Mouse (Mus musculus): Measurements from ENCODE around the gene Srgap1. TPM values are rescaled to one million over a fixed set of nuclear protein-coding genes. Genes with fewer than 3 reads are reported as not detected.
A peak's percentile ranks its signal among the peaks of the same experiment; 100 is the strongest.

The Srgap1 gene
- polyA plus RNA-seq, 1 experiment from 2014 or later = 3.7 TPM

DNA sequence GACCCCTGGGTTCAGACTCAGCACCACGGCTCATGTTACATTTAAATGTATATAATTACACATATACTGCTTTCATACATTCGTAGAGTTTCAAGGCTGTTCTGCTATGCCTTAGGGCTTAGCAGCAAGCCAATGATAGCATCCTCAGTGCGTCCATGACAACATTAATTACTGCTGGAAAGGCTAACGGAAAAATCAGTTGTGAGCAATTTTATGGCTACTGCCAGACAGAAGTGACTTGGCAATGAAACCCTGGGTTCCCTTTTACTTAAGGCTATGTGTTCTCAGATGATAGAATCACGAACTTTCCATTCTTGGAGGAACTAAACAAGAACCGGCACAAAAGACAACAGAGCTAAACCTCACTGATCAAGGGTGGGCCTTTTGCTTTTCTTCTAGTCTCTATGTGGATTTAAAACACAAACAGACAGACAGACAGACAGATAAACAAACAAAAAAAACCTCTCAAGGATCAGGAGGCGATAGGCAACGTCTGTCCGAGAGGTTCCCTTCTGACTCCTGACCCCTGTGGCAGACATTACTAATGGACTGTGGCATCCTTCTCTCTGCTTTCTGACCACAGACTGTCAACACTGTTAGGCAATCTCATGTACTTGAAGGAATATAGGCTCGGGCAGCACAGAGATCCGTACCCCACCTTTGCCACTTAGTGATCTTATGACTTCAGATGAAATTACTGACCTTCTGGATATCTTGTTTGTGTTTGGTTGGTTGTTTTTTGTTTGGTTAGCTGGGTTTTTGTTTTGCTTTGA, 85.8 kb downstream of the Srgap1 start:
- WGBS = 54% methylated on average over 11 of the region's 11 CpGs
- no peak overlapping the region for H3K9ac ChIP-seq (ENCODE audit: low read depth, low read length)
- H3K27ac ChIP-seq (ENCODE audit: low read length) = no peak overlapping the region
- H3K36me3 ChIP-seq (ENCODE audit: control insufficient read depth, insufficient read depth, low read length) = no peaks in the 10 kb centered on the region
- H3K4me3 ChIP-seq (ENCODE audit: low read length) = no peak overlapping the region
- ATAC-seq = no peak
- H3K27me3 ChIP-seq (replicated peaks; ENCODE audit: control insufficient read depth, insufficient read depth, low read length) = no peaks in the 10 kb centered on the region
- no peaks in the 10 kb centered on the region for H3K4me1 ChIP-seq (ENCODE audit: control insufficient read depth, insufficient read depth, low read length)
- no peak overlapping the region for H3K4me2 ChIP-seq (ENCODE audit: low read depth, low read length)
- H3K9me3 ChIP-seq (ENCODE audit: control insufficient read depth, low read length) = no peaks in the 10 kb centered on the region

DNA sequence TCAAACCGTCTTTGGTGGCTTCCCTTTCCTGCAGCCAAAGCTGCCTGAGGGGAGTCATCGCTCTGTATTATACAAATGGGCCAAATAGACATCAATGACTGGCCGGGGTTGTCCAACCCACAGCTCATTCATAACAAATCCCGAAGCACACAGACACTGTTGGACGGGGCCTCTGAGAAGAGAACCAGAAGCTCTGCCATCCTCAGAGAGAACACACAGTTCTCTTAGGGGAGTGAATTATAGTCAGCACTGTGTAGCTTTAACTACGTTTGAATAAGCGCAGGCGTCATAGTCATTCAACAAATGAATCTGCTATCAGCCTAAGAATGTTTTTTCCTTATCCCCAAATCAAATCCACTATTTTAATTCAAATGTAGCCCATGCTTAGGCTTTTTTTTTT, 88.4 kb downstream of the Srgap1 start:
- H3K36me3 ChIP-seq (ENCODE audit: control insufficient read depth, insufficient read depth, low read length) = no peaks in the 10 kb centered on the region
- H3K4me1 ChIP-seq (ENCODE audit: control insufficient read depth, insufficient read depth, low read length) = no peaks in the 10 kb centered on the region
- no peak overlapping the region for H3K4me3 ChIP-seq (ENCODE audit: low read length)
- no peak overlapping the region for H3K9ac ChIP-seq (ENCODE audit: low read depth, low read length)
- H3K27me3 ChIP-seq (replicated peaks; ENCODE audit: control insufficient read depth, insufficient read depth, low read length) = no peaks in the 10 kb centered on the region
- no peaks in the 10 kb centered on the region for H3K9me3 ChIP-seq (ENCODE audit: control insufficient read depth, low read length)
- H3K27ac ChIP-seq (ENCODE audit: low read length) = no peak overlapping the region
- no peak; the same call in 1 of the 2 replicates for ATAC-seq
- 48% methylated on average over 8 of the region's 8 CpGs for WGBS
- no peak overlapping the region for H3K4me2 ChIP-seq (ENCODE audit: low read depth, low read length)

DNA sequence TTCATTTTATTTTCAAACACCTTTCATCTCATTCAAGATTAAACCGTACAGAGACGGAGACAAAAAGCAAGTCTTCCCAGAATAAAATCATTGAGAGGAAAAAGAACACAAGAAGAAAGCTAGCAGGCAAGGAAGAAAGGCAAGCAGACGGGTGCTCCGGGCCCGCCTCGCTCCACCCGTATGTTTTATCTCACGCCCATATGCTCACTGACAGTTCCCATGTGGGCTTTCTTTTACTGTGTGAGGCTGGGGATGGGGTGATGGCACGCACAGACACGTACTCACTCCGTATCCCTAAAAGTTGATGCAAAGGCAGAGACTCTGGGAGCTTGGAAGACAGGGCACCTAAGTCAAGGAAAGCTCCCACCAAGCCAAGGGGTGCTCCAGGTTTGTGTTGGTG, 90.6 kb downstream of the Srgap1 start:
- no peak overlapping the region for H3K9ac ChIP-seq (ENCODE audit: low read depth, low read length)
- H3K27ac ChIP-seq (ENCODE audit: low read length) = no peak overlapping the region
- 55% methylated on average over 11 of the region's 11 CpGs for WGBS
- H3K4me1 ChIP-seq (ENCODE audit: control insufficient read depth, insufficient read depth, low read length) = no peaks in the 10 kb centered on the region
- no peaks in the 10 kb centered on the region for H3K27me3 ChIP-seq (replicated peaks; ENCODE audit: control insufficient read depth, insufficient read depth, low read length)
- no peaks in the 10 kb centered on the region for H3K36me3 ChIP-seq (ENCODE audit: control insufficient read depth, insufficient read depth, low read length)
- no peak overlapping the region for H3K4me3 ChIP-seq (ENCODE audit: low read length)
- ATAC-seq = no peak
- no peaks in the 10 kb centered on the region for H3K9me3 ChIP-seq (ENCODE audit: control insufficient read depth, low read length)
- H3K4me2 ChIP-seq (ENCODE audit: low read depth, low read length) = no peak overlapping the region

DNA sequence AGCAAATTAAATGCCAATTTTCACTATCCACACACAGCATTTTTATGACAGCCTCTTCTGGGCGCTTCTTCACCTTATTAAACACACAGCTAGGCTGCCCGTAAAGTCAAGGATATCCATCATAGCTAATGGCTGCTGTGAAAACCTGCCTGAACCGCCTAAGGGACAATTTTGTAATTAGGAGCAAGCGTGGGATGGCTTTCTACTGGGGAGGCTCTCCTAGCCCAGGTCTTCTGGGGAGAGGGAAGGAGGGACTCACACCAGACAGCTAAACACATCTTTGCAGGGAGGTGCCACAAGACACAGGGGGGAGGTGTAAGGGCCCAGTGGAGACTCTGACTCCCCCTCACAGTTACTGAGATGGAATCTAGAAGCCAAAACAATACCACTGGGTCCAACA, 91.4 kb downstream of the Srgap1 start:
- 74% methylated on average over 4 of the region's 4 CpGs for WGBS
- Histone ChIP-seq H3K27me3 (replicated peaks; ENCODE audit: control insufficient read depth, insufficient read depth, low read length) (no peaks in the 10 kb centered on the region), H3K4me3 (ENCODE audit: low read length) (no peak overlapping the region), H3K9me3 (ENCODE audit: control insufficient read depth, low read length) (no peaks in the 10 kb centered on the region), H3K36me3 (ENCODE audit: control insufficient read depth, insufficient read depth, low read length) (no peaks in the 10 kb centered on the region), H3K27ac (ENCODE audit: low read length) (no peak overlapping the region), H3K9ac (ENCODE audit: low read depth, low read length) (no peak overlapping the region), H3K4me1 (ENCODE audit: control insufficient read depth, insufficient read depth, low read length) (no peaks in the 10 kb centered on the region), H3K4me2 (ENCODE audit: low read depth, low read length) (no peak overlapping the region)
- ATAC-seq = no peak

DNA sequence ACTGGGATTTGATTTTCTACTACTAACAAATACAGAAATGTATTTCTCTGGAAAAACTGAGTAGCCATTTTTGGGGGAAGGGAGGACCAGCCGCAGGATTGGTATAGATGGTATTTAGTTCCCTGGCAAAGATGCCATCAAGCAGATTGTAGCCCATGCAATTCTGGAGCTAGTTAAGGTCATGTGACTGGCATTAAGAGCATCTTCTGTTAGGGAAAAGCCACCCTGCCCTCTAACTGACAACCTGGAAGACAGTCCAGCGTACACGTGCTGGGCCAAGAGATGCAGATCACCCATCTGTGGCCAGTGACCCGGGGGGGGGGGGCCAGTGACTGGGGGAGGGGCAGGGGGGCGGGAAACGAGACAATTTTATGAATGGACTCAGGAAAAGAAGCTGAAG, 92.2 kb downstream of the Srgap1 start:
- ATAC-seq = no peak
- 76% methylated on average over 6 of the region's 6 CpGs for WGBS

DNA sequence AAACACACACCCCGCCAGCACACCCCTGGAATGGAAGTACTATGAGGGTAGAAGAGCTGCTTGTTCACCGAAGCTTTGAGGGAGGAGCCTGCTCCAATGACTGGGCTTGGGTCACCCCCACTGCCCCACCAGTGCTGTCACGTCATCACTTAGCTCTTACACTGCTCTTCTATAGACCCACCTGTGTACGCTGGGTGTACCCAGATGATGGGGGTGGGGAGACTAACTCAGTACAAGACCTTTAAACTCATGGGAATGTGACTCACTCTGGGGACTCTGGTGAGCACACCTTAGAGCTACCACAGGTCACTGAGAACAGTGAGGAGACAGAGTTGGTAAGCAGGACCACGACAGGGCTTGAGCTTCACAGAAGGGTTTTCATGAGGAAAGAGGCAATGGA, 94.1 kb downstream of the Srgap1 start:
- Histone ChIP-seq H3K4me3 (ENCODE audit: low read length) (no peak overlapping the region), H3K27me3 (replicated peaks; ENCODE audit: control insufficient read depth, insufficient read depth, low read length) (no peaks in the 10 kb centered on the region), H3K4me1 (ENCODE audit: control insufficient read depth, insufficient read depth, low read length) (no peaks in the 10 kb centered on the region), H3K4me2 (ENCODE audit: low read depth, low read length) (no peak overlapping the region), H3K9me3 (ENCODE audit: control insufficient read depth, low read length) (no peaks in the 10 kb centered on the region), H3K27ac (ENCODE audit: low read length) (no peak overlapping the region), H3K36me3 (ENCODE audit: control insufficient read depth, insufficient read depth, low read length) (no peaks in the 10 kb centered on the region), H3K9ac (ENCODE audit: low read depth, low read length) (no peak overlapping the region)
- 88% methylated on average over 5 of the region's 5 CpGs for WGBS
- ATAC-seq = no peak

More for the DNA sequence above, 92.2 kb downstream of the Srgap1 start:
- Histone ChIP-seq H3K4me2 (ENCODE audit: low read depth, low read length) (no peak overlapping the region), H3K4me1 (ENCODE audit: control insufficient read depth, insufficient read depth, low read length) (no peaks in the 10 kb centered on the region), H3K4me3 (ENCODE audit: low read length) (no peak overlapping the region), H3K9ac (ENCODE audit: low read depth, low read length) (no peak overlapping the region), H3K9me3 (ENCODE audit: control insufficient read depth, low read length) (no peaks in the 10 kb centered on the region), H3K36me3 (ENCODE audit: control insufficient read depth, insufficient read depth, low read length) (no peaks in the 10 kb centered on the region), H3K27me3 (replicated peaks; ENCODE audit: control insufficient read depth, insufficient read depth, low read length) (no peaks in the 10 kb centered on the region), H3K27ac (ENCODE audit: low read length) (no peak overlapping the region)

DNA sequence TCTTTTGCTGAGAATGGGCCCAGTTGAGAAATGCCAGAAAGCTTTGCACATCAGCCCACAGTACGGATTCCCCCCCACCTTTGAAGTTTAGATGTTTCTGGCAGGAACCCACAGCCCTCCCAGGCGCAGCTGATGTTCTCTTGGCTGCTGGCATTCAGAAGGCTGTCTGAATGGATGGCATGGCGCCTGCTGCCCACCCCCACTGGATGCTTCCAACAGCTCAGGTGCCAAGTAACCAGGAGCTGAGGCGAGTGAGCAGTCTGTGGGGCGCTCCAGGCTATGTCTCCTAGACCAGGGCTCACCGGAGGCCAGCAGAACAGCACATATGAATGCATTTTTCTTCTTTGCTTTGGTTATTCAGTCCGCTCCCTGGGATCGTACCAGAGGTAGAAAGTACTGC, 100.9 kb downstream of the Srgap1 start:
- Histone ChIP-seq H3K4me2 (ENCODE audit: low read depth, low read length) (no peak overlapping the region), H3K27me3 (replicated peaks; ENCODE audit: control insufficient read depth, insufficient read depth, low read length) (no peaks in the 10 kb centered on the region), H3K36me3 (ENCODE audit: control insufficient read depth, insufficient read depth, low read length) (0 out of 2 replicates have a peak, but pooled peaks cover 3% of the 10 kb centered on the region), H3K4me1 (ENCODE audit: control insufficient read depth, insufficient read depth, low read length) (no peaks in the 10 kb centered on the region), H3K9ac (ENCODE audit: low read depth, low read length) (no peak overlapping the region), H3K27ac (ENCODE audit: low read length) (no peak overlapping the region), H3K9me3 (ENCODE audit: control insufficient read depth, low read length) (no peaks in the 10 kb centered on the region), H3K4me3 (ENCODE audit: low read length) (no peak overlapping the region)
- WGBS = 86% methylated on average over 8 of the region's 8 CpGs
- ATAC-seq = 0 out of 2 replicates have a peak, but pooled peaks have one; percentile 21

DNA sequence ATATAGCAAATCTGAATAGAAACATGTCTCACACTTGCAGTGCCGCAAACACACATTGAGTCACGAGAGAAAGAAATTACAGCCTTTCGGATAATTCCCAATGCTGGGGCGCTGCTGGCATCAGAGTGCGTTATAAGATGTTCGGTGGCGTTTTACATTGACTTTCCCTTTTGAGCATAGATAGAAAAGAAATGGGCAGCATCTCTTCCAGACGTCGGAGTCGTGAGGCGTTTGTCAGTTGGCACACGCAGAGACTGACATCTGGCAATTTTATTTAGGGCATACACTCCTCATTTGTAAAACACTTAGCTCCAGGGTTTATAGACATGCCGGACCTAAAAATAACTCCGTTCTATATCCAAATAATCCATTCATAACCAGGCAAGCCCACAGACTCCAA, 115.2 kb downstream of the Srgap1 start:
- no peak for ATAC-seq
- H3K9ac ChIP-seq (ENCODE audit: low read depth, low read length) = no peak overlapping the region
- no peaks in the 10 kb centered on the region for H3K36me3 ChIP-seq (ENCODE audit: control insufficient read depth, insufficient read depth, low read length)
- 0 out of 2 replicates have a peak, but pooled peaks cover 3% of the 10 kb centered on the region for H3K4me1 ChIP-seq (ENCODE audit: control insufficient read depth, insufficient read depth, low read length)
- no peaks in the 10 kb centered on the region for H3K9me3 ChIP-seq (ENCODE audit: control insufficient read depth, low read length)
- WGBS = 77% methylated on average over 14 of the region's 14 CpGs
- no peak overlapping the region for H3K4me2 ChIP-seq (ENCODE audit: low read depth, low read length)
- H3K4me3 ChIP-seq (ENCODE audit: low read length) = no peak overlapping the region
- no peaks in the 10 kb centered on the region for H3K27me3 ChIP-seq (replicated peaks; ENCODE audit: control insufficient read depth, insufficient read depth, low read length)
- no peak overlapping the region for H3K27ac ChIP-seq (ENCODE audit: low read length)

DNA sequence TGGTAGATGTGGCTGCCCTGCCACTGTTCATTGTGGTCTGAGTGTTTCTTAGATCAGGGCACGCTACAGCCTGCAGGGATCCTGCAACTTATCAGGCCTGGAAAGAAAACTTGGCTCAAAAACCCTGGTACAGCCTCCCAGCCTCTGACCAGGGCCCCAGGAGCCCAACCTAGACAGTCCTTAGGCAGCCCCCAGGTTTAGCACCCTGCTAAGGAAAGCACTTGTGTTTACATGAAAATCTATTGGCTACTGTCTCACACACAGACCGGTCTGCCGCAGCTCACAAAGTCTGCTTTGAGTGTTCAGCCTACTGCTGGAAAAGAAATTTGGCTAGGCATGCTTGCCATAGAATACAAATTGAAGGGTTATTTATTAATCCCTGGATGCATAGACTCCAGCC, 121.0 kb downstream of the Srgap1 start:
- H3K9ac ChIP-seq (ENCODE audit: low read depth, low read length) = no peak overlapping the region
- WGBS = 56% methylated on average over 3 of the region's 3 CpGs
- H3K27ac ChIP-seq (ENCODE audit: low read length) = no peak overlapping the region
- ATAC-seq = no peak
- H3K4me3 ChIP-seq (ENCODE audit: low read length) = no peak overlapping the region
- no peaks in the 10 kb centered on the region for H3K36me3 ChIP-seq (ENCODE audit: control insufficient read depth, insufficient read depth, low read length)
- no peaks in the 10 kb centered on the region for H3K9me3 ChIP-seq (ENCODE audit: control insufficient read depth, low read length)
- no peaks in the 10 kb centered on the region for H3K27me3 ChIP-seq (replicated peaks; ENCODE audit: control insufficient read depth, insufficient read depth, low read length)
- no peak overlapping the region for H3K4me2 ChIP-seq (ENCODE audit: low read depth, low read length)
- H3K4me1 ChIP-seq (ENCODE audit: control insufficient read depth, insufficient read depth, low read length) = 0 out of 2 replicates have a peak, but pooled peaks cover 2% of the 10 kb centered on the region

DNA sequence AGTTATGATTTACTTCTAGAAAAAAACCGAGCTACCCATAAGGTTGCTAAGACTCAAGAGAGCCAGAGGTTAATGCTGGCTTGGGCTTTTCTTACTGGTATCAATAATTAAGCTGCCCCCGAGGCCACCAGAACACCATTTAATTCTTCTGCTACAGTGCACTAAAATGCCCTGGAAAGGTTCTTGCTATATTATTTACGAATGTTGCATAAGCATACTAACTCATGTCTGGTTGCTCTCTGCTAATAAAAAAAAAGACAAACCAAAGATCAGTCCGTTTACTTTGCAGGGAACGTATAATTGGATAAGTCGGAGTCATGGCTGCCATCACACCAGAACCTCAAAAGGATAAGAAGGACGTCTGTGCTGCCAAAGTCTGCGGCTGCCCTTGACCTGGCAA, 128.1 kb downstream of the Srgap1 start:
- WGBS = 48% methylated on average over 8 of the region's 8 CpGs
- H3K4me3 ChIP-seq (ENCODE audit: low read length) = no peak overlapping the region
- H3K4me1 ChIP-seq (ENCODE audit: control insufficient read depth, insufficient read depth, low read length) = peaks cover 11% of the 10 kb centered on the region
- no peak overlapping the region for H3K4me2 ChIP-seq (ENCODE audit: low read depth, low read length)
- ATAC-seq = no peak
- no peak overlapping the region for H3K27ac ChIP-seq (ENCODE audit: low read length)
- no peaks in the 10 kb centered on the region for H3K9me3 ChIP-seq (ENCODE audit: control insufficient read depth, low read length)
- H3K36me3 ChIP-seq (ENCODE audit: control insufficient read depth, insufficient read depth, low read length) = no peaks in the 10 kb centered on the region
- H3K27me3 ChIP-seq (replicated peaks; ENCODE audit: control insufficient read depth, insufficient read depth, low read length) = no peaks in the 10 kb centered on the region
- H3K9ac ChIP-seq (ENCODE audit: low read depth, low read length) = no peak overlapping the region

All from intestine, embryonic 16.5 days (tissue).